Mouse (Mus musculus): ENCODE results near the gene Dnah11. TPM values are rescaled to one million over a fixed set of nuclear protein-coding genes. Genes with fewer than 3 reads are reported as not detected.

The Dnah11 gene
- total RNA-seq, 2 experiments from 2014 or later, result 0.03 to 0.13 TPM

DNA sequence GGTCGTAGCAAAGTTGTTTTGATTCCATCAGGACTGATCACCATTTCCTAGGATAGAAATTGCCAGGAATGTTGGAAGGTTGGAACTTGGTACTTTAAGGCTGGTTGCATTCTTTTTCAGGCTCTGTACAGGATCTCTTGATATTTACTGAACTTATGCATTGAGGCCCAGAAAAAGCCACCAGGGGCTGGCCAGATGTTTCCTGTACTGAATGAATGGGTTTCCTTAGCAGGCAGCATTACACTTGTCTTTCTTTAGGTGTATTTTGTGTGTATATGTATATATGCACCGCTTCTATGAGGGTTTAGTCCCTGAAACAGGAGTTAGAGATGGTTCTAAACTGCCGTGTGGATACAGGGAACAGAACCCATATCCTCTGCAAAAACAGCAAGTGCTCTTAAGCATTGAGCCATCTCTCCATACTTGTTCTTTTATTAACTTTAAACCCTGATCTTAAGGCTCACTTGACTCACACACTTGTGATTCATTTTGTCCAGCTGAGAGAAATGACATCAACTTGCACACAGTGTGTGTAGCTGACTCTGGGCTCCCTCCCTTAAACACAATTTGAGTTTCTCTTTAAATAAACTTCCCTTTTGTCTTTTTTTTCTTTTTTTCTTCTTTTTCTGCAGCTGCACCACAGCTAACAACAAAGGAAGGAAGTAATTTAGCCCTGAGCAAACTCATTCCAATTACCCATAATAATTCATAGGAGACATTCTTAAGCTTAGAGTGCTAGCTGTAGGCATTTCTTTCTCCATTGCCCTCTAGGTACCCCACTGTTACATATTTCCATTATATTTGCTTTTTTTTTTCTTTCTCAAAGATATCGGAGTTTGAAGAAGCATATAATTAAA, 330.9 kb downstream of the Dnah11 start:
- no peak for DNase-seq (ENCODE audit: low spot score in 2 of 2)

DNA sequence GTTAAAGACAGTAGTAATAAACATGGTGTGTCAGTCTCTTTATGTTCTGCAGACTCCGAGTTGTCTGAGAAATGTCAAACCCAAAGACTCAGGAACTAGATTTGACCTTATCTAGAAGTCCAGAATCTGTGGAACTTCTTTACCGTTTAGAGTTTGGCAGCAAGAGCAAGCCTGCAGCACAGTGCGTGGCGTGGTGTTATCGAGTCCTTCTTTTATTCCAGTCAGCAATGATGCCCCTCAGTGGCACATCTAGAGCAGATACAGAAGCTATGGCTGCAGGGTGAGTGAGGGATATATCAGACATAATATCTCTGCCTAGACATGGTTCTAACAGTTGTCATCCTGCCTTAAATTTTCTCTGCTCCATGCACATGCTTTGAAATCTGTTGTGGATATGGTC, 336.2 kb downstream of the Dnah11 start:
- no peak for DNase-seq (ENCODE audit: low spot score in 2 of 2)

DNA sequence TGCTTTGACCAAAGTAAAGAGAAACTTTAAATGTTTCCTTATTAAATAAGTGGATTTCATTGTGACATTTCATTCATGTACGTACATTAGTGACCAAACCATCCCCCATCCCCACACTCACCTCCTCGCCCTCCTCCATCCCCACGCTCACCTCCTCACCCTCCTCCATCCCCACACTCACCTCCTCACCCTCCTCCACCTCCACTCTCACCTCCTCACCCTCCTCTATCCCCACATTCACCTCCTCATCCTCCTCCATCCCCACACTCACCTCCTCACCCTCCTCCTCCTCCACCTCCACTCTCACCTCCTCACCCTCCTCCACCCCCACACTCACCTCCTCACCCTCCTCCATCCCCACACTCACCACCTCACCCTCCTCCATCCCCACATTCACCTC, 337.6 kb downstream of the Dnah11 start:
- DNase-seq (ENCODE audit: low spot score in 2 of 2), result no peak

DNA sequence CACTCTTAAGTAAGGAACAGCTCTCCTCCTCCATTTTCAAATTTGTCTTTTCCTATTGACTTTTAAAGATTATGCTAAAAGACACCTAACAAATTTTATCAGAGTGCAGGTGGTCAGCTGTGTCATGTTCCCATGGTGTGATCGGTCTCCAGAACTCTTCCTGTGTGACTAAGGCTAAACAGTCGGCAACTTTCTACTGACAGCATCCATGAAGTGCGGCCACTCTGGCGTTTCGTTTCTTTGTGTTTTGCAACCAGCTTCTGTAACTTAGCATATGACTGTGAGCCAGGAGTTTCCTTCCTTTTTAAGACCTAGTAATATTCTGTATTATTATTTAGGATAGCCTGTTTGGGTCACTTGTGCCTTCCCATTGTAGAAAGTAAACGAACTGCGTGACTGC, 338.0 kb downstream of the Dnah11 start:
- DNase-seq (ENCODE audit: low spot score in 2 of 2), result no peak

DNA sequence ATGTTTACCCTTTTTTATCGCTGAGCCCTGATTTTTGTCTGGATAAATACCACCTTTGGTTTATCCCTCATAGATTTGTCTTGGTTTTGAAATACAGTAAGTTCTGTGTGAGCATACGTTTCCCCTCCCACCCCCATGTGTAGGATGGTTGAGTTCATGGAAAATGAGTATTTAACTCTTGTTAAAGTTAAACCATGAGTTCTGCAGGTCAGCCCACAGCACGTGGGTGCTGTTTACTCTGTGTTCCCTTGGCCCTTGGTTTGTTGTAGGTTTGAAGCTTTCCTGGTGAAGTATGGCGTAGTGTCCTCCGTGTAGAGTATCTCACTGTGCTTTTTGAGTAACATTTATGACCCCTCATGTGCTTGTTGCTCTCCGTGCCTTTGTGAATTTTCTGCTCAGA, 341.0 kb downstream of the Dnah11 start:
- DNase-seq (ENCODE audit: low spot score in 2 of 2), result no peak

DNA sequence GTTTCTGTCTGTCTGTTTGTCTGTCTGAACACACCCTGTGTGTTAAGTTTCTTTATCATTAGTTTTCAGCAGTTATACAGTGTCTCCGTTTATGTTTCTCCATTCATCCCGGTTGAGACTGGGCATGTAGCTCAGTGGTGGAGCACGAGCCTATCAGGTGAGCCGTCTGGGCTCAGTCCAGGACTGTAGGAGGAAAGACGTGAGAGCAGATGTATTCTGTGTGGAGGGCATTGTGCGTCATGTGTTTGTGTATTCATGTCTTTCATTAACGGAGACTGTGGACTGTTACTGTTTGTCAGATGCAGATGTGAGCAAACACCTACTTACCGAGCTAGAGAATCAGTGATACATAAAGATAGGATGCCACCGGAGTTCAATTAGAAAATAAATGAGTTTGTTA, 341.8 kb downstream of the Dnah11 start:
- DNase-seq (ENCODE audit: low spot score in 2 of 2), result no peak

DNA sequence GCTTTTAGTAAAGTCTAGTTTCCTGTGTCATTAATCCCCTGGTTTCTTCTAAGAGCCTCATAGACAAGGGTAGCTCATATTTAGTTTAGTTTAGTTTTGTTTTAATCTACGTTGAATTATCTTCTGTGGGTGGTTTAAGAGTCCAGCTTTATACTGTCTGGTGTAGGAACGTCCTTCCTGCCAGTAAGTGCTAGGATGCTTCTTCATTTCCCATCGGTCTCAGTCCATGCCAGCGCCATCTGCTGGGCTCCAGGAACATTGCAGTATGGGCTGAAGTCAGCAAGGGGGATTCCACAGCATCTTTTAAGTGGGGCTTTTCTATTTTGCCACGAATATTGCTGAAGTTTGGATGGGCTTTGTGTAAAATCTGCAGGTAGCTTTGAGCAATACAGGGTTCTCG, 345.5 kb downstream of the Dnah11 start:
- DNase-seq (ENCODE audit: low spot score in 2 of 2), result peak; percentile 58 to 67

DNA sequence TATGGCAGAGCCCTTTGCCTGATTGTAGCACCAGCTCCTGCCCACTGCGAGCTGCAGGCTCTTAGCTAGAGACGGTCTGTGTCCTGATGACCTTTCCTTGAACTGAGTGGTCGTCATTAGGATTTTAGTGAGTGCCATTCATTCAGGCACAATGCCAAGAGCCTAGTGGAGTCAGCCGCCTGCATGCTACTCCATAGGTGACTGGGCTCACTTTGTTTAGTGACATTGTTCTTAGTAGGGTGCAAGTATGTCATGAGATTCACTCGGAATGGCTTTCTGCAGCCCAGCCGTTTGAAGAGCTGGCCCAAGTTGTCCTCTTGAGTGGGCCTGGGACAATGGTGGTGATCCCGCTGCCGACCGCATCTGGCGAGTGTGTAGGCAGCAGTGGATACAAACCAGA, 348.4 kb downstream of the Dnah11 start:
- DNase-seq (ENCODE audit: low spot score in 2 of 2), result no peak

DNA sequence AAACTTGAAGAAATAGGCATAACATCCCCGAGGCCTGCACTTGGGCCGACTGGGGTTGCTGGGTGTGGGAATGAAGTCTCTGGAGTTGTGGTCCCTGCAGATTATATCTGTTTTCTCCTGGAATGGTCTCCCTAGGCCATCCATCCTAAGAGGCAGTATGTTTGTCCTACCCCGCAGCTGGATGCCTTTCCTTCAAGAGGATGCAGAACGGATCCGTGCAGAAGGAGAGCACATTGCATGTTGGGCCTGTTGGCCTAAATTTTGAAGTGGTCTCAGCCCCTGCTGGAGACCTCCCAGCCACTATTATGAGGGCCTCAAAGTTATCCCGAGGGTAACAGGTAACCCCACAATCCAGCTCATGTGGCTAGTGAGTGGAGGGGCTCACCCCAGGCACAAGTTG, 350.2 kb downstream of the Dnah11 start:
- DNase-seq (ENCODE audit: low spot score in 2 of 2), result no peak

DNA sequence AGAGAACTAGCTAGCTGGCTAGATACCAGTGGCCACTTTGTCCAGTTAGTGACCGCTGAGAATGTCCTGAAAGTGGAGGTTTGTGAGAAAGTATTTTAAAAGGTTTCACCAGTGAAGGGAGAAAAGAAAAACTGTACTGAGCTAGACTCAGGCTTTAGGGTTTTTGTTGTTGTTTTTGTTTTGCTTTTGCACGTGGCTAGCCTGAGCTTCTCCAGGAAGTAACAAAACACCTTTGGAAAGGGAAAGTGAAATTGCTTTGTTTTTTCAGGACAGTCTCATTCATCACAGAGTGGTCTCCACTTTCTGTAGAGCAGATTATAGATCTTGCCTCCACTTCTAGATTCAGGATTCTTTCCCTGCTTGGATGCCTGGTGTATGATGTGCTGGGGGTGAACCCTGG, 353.9 kb downstream of the Dnah11 start:
- DNase-seq (ENCODE audit: low spot score in 2 of 2), result no peak

DNA sequence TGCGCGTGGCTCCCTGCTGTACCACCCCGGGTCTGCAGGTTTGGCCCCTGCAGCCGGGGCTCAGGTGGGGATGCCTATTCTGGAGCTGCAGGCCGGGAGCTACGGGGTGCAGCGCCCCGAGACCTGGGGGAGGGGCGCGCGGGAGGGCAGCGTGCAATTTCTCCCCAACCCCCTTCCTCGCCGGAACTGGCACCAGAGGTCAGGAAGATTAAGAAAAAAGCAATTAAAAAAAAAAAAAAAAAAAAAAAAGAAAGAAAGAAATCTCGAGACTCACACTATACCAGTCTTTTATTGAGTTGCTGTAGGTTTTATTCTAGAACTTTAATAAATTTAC, 354.8 kb downstream of the Dnah11 start:
- DNase-seq (ENCODE audit: low spot score in 2 of 2), result peak in 1 of 2 experiments; percentile 20

DNA sequence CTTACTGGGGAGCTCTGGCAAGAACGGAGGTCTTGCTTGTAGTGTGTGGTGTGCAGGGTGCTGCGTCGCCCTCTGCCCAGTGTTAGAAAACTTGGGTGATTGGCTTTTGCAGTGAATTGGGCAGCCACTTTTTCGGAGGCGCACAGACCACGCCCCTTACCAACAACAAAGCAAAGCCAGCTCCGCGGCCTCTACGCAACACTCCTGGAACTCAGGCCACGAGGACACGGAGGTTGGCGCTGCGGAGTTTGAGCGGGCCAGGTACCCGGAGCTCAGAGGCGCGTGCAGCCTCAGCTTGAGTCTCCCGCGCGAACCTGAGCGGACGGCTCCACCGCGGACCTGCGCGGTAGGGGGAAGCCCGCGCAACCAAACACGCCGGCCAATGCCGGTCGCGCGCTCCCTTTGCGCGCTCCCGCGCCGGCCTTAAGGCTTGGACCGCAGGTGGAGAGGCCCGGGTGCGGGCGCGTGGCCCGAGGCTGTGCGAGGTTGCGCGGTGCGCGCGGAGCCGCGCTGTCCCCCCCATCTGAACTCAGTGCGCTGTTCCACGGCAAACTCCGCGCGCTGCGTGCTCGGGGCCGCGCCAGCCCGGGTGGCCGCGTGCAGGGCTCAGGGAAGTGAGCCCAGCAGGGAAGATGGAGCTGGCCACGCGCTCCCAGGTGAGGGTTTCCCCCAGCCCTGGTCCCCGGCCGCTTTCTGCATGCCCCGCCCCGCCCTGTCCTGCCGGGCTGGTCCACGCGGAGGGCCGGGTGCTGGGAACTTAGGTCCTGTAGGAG, 355.4 kb downstream of the Dnah11 start:
- peak; percentile 42 to 47 for DNase-seq (ENCODE audit: low spot score in 2 of 2)

DNA sequence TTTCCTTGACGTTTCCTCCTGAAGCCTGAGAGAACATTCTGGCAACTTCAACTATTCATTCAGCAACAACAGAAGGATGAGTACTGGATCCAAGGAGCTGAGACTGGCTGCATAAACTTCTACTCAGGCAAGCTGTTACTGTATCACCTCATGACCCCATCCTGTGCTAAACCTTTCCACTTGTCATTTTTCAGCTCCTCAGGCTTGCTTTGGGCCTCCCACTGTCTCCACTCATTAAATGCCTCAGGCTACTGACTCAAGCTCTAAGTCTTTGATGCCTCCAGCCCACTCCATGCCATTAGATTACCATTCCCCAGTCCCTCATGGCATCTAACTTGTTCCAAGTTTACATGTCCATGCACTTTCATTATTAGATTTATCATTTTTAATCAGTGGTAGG, 356.2 kb downstream of the Dnah11 start:
- no peak for DNase-seq (ENCODE audit: low spot score in 2 of 2)

DNA sequence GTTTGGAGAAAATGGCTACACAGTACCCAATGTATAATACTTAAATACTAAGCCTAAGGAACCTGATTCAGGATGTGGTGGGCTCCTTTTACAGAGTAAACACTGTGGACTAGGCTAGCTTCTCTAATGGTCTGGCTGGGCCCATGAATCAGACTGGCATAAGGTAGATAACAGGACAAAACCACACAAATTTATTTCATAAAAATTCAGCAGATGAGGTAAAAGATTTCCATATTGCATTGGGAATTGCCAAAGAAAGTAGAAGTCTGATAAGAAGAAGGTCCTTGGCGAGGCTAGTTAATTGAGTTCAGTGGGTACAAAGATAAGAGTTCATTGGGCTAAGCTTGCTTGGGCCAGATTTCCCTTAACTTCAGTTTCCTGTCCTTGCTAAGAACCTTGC, 358.1 kb downstream of the Dnah11 start:
- DNase-seq (ENCODE audit: low spot score in 2 of 2), result no peak

DNA sequence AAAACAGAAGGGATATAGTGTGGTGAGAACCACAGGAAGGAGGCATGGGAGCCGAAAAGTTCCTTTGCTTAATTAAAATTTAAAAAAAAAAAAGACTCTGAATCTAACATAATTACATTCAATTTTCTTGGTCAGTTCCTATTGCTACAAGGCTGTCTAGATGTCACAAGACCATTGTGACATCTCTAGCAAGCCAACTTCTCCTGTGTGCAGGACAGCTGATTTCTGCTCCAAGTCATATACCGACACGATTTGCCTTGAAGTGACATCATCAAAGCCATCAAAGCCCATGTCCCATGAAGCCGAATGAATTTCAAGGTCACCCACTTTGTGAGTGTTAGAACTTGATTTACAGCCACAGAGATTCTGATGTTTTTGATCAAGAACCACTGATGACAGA, 361.5 kb downstream of the Dnah11 start:
- no peak for DNase-seq (ENCODE audit: low spot score in 2 of 2)

DNA sequence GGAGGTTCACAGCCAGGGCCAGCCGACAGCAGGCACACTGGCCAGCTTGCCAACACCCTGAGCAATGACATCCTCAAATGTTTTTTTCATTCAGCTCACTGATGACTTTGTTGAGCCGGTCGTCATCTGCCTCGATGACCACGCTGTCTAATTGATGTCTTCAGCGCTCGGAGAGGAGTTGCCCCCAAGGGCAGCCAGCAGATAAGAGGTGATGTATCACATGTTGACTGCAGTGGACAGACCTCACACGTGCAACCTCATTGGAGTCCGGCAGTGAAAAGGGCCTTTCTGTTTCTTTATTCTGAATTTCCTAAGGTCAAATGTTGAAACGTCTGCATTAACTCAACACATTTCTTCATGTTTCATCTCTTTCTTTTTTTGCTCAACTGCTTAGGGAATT, 363.5 kb downstream of the Dnah11 start:
- DNase-seq (ENCODE audit: low spot score in 2 of 2), result no peak

DNA sequence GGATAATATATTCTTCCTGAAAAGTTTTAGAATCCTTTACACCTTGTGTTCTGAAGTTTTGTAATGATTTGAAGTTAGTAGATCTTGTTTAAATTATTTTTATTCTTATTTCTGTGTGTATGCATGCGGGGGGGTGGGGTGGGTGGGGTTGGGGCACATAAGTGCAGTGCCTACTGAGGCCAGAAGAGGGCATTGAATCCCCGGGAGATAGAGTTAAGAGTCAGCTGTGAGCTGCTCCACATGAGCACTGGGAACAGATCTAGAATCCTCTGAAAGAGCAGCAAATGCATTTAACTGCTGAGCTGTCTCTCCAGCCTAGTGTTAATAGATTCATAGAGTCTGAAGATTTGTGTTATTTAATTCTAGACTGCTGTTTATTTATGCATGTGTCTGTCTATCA, 364.2 kb downstream of the Dnah11 start:
- DNase-seq (ENCODE audit: low spot score in 2 of 2), result no peak

DNA sequence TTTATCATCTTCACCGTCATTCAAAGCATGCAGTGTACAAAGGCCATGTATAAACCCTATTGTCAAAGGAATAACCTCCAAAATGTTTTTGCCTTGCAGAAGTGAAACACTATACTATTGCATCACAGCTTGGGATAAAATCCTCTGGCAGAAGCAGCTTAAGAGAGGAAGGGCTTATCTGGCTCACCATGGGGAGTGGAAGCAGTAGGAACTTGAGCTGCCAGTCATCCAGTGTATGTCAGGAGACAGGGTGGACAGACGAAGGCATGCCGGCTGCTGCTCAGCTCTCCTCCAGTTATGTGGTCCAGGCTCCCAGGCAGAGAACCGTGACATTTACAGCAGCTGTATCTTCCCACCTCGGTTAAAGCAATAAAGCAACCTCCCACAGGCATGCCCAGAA, 366.7 kb downstream of the Dnah11 start:
- no peak for DNase-seq (ENCODE audit: low spot score in 2 of 2)

DNA sequence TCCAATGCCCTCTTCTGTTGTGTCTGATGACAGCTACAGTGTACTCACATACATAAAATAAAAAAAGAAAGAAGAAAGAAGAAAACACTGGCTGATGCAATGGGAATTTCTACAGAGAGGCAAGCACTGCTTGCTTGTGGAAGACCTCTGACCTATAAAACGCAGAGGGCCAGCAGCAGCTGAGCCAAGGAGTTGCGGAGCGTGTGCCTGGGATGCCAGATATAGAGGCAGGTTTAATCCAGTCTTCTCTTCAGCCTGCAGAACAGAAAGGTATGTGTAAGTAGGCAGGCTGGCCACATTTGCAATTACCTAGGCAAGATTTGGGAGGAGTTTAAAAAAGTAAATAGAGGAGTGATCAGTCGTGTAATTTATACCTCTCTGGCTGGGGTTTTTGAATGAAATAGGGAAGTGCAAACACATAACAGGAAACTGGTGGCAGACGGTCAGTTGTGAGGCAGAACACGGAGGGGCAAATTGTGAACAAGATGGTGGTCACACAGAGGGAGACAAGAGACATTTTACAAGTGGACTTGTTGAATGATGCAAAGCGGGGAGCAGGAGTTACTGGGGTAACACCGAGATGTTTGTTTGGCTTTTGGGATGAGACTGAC, 367.4 kb downstream of the Dnah11 start:
- no peak for DNase-seq (ENCODE audit: low spot score in 2 of 2)

DNA sequence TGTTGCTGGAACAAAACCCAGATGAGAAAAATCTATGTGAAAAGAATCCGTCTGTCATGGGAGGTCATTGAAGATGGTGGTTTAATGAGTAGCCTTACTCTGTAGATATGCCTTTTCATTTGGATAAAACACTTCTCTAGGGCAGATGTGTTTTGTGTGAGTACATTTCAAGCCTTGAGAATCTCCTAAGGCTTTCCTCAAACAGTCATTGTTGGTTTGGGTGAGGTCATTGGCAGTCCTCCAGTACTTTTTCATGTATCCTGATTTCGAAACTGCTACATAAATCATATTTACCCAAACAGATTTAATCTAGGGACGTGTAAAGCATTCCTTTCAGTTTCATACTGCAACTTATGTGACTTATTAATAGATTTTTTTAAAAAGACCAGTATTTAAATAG, 370.5 kb downstream of the Dnah11 start:
- DNase-seq (ENCODE audit: low spot score in 2 of 2), result no peak

All from adrenal gland, adult 18-20 months (tissue).